Mouse (Mus musculus) liver, postnatal 0 days (tissue): ENCODE measurements around the gene Gm21953. TPM values are rescaled to one million over a fixed set of nuclear protein-coding genes. Genes with fewer than 3 reads are reported as not detected.
"Not testable (repeated sequence)": the region's sequence is repeated elsewhere in the genome, so short reads cannot be mapped to it uniquely, and the experiment has no call there.

Experiments
- ATAC-seq: fragments of 200-750 bp; cut with Nextera tagmentation; 2 replicates; pipeline ENCODE4 v1.8.0; 2017; ENCODE audit warnings: mild to moderate bottlenecking, moderate library complexity
- DNase-seq: peaks from one replicate; pipeline ENCODE4 v3.0.0-alpha.2; 2016
- H3K27ac ChIP-seq: fragments of 300-500 bp; sonication (generic); 2 replicates; pipeline ENCODE4 v1.5.1; 2014; ENCODE audit warnings: antibody characterized with exemption, moderate library complexity, mild to moderate bottlenecking, low read depth
- H3K27me3 ChIP-seq: fragments of 300-500 bp; sonication (generic); 2 replicates; pipeline ENCODE4 v1.6.1; 2014; ENCODE audit warnings: low read length, control low read depth, mixed read lengths; ENCODE audit not compliant: insufficient read depth
- H3K36me3 ChIP-seq: fragments of 300-500 bp; sonication (generic); replicated peaks from 2 replicates; pipeline ENCODE4 v1.6.1; 2014; ENCODE audit warnings: mild to moderate bottlenecking, control low read depth, low read length, moderate library complexity, mixed read lengths; ENCODE audit not compliant: insufficient read depth
- H3K4me1 ChIP-seq: fragments of 300-500 bp; sonication (generic); 2 replicates; pipeline ENCODE4 v1.6.1; 2014; ENCODE audit warnings: antibody characterized with exemption, mild to moderate bottlenecking, control low read depth; ENCODE audit not compliant: insufficient read depth
- H3K4me2 ChIP-seq: fragments of 300-500 bp; sonication (generic); 2 replicates; pipeline ENCODE4 v1.6.1; 2014; ENCODE audit warnings: low read depth, mild to moderate bottlenecking, low read length, moderate library complexity, mixed read lengths
- H3K4me3 ChIP-seq: fragments of 300-500 bp; sonication (generic); 2 replicates; pipeline ENCODE4 v1.5.1; 2014; ENCODE audit warnings: low read depth, low read length
- H3K9ac ChIP-seq: fragments of 300-500 bp; sonication (generic); replicated peaks from 2 replicates; pipeline ENCODE4 v1.6.1; 2014; ENCODE audit warnings: mild to moderate bottlenecking, moderate library complexity
- H3K9me3 ChIP-seq: fragments of 300-500 bp; sonication (generic); 2 replicates; pipeline ENCODE4 v1.6.1; 2016; ENCODE audit warnings: mild to moderate bottlenecking, control low read depth, low read length, mixed read lengths
- WGBS: fragments of 180-500 bp; shearing (Covaris S2); extraction: QIAGEN DNeasy Blood & Tissue Kit; methylation state at CpG from one replicate; pipeline ENCODE4 v1.1.7; 2014; ENCODE audit not compliant: insufficient replicate concordance; 5-methylcytosine and 5-hydroxymethylcytosine counted together
- polyA plus RNA-seq: library from polyadenylated mRNA; unstranded; fragments of >200 nt; fragmentation: Nextera tagmentation; extraction: Ambion mirVana; gene quantifications from 2 replicates; pipeline ENCODE4 v1.2.1, GENCODE M21; 2015

Gene Gm21953
- polyA plus RNA-seq: not detected in 2 replicates

DNA sequence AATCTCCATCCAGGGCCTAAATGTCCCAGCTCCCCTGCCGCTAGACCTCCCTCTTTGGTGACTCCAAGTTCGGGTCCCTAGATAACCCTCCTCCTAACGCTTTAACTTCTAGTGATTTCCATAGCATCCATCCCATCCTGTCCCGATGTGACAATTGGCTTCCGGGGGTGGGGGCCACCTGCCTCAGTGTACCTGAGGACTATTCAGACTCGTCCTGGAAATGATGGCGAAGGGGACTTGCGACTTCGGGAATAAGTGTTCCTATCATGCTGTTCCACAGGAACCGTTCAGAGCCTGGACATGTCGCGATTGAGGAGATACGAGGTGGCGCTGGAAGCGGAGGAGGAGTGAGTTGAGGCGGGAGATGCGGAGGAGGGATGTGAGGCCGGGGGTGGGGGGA, at the start of gene Gm21953:
Gm21953 (plus strand) TSS at position 301 of the 400 bp plus-strand sequence.
- not testable (repeated sequence) for H3K4me3 ChIP-seq, H3K27me3 ChIP-seq, H3K9ac ChIP-seq, H3K27ac ChIP-seq, DNase-seq, H3K4me2 ChIP-seq, H3K4me1 ChIP-seq, H3K36me3 ChIP-seq, H3K9me3 ChIP-seq, ATAC-seq
- no CpG with 5 or more reads among the region's 18 CpGs for WGBS

DNA sequence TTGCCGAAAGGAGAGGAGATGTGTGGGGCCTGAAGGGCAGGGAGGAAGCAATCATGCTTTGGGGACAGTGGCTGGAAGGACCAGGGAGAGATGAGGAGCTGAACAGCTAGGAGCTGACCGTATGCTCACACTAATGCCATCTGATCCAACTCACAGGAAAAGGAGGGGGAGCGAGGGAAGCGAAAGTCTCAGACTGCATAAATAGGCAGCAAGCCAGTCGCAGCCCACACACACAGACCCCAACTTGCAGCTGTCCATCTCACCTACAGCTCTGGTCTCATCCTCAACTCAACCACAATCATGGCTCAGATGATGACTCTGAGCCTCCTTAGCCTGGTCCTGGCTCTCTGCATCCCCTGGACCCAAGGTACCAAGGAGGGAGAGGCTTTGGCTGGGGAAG, 38.6 kb upstream of the Gm21953 start, which contains the start of gene Ccl21b:
Ccl21b (plus strand) TSS at position 301 of the 400 bp plus-strand sequence.
- H3K4me2 ChIP-seq, H3K4me3 ChIP-seq, H3K4me1 ChIP-seq, H3K9ac ChIP-seq, DNase-seq, H3K27me3 ChIP-seq, H3K36me3 ChIP-seq, H3K27ac ChIP-seq, ATAC-seq, H3K9me3 ChIP-seq: not testable (repeated sequence)
- WGBS: no CpG with 5 or more reads among the region's 5 CpGs

DNA sequence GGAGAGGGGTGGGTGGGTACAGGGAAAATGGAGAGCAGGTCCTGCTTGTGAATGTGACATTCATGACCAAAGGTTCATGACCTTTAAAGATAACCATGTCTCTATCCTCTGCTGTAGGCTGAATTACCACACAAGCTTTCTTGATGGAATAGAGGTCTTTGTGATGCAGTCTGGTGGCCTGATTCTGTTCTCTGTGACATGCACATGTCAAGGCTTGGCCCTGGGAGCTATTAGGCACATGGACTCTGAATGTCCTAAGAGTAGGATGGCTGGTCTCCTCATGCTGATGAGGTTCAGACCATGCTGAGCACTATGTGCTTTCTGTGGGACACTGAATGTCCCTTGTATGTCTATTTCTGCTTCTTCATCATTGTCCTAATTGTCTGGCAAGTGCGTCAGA, 24.0 kb downstream of the Gm21953 start, which contains the start of gene Fam205a3:
Fam205a3 (plus strand) TSS at position 301 of the 400 bp plus-strand sequence.
- WGBS: no CpG with 5 or more reads among the region's 1 CpGs
- not testable (repeated sequence) for H3K9ac ChIP-seq, DNase-seq, H3K27ac ChIP-seq, H3K4me2 ChIP-seq, H3K27me3 ChIP-seq, H3K9me3 ChIP-seq, ATAC-seq, H3K4me3 ChIP-seq, H3K4me1 ChIP-seq, H3K36me3 ChIP-seq

Other genes with a start within 250 kb of the Gm21953 start
- not detected in 2 replicates for gene Gm3893, start 203.1 kb upstream of the Gm21953 start, polyA plus RNA-seq
- gene Gm13304, start 179.4 kb upstream of the Gm21953 start, polyA plus RNA-seq: not detected in 2 replicates
- gene Gm13306, start 140.8 kb upstream of the Gm21953 start, polyA plus RNA-seq: not detected in 2 replicates
- gene Gm13305, start 125.7 kb upstream of the Gm21953 start, polyA plus RNA-seq: 0.33 and 0.37 TPM in 2 replicates
- not detected in 2 replicates for gene Gm10600, start 53.6 kb upstream of the Gm21953 start, polyA plus RNA-seq
- not detected in 2 replicates for gene Ccl21b, start 38.5 kb upstream of the Gm21953 start, polyA plus RNA-seq
- gene Fam205a3, start 24.1 kb downstream of the Gm21953 start, polyA plus RNA-seq: not detected in 2 replicates
- gene Gm21586, start 145.1 kb downstream of the Gm21953 start, polyA plus RNA-seq: not detected in 2 replicates
- gene Gm2163, start 172.5 kb downstream of the Gm21953 start, polyA plus RNA-seq: not detected in 2 replicates
- not detected in 2 replicates for gene Fam205a2, start 233.9 kb downstream of the Gm21953 start, polyA plus RNA-seq